Comparison of ENCODE assay signal across 8 mouse cellular contexts in genomic region chr7:44246055-44246983, GRCm38 (mm10). TPM values are rescaled to one million over a fixed set of nuclear protein-coding genes. Genes with fewer than 3 reads are reported as not detected.
DNase-seq lines count a peak whose midpoint lies in the region; ATAC-seq lines count a peak whose summit lies in the region.

TSS of gene 1700028J19Rik (minus strand) at chr7:44246695.
TSS of gene 2410002F23Rik (plus strand) at chr7:44246722.

- H3K9ac ChIP-seq in intestine, embryonic 14.5 days (ENCODE audit: low read length): peak within 1 kb of the TSS; percentile 98

- H3K36me3 ChIP-seq in intestine, embryonic 14.5 days (ENCODE audit: control insufficient read depth, insufficient read depth, low read length): peaks cover 34% of the 10 kb centered on the region

- no peaks in the 10 kb centered on the region for H3K27me3 ChIP-seq in intestine, embryonic 14.5 days (replicated peaks; ENCODE audit: control insufficient read depth, insufficient read depth, low read length)

- peak; percentile 86 for ATAC-seq in intestine, embryonic 14.5 days (replicated peaks; ENCODE audit: low FRiP score, low TSS enrichment, low read depth)

- H3K4me3 ChIP-seq in intestine, embryonic 14.5 days (ENCODE audit: low read depth, low read length): peak within 1 kb of the TSS; percentile 92

- peak within 1 kb of the TSS; percentile 93 for H3K27ac ChIP-seq in intestine, embryonic 14.5 days (ENCODE audit: low read depth)

- no peaks in the 10 kb centered on the region for H3K9me3 ChIP-seq in intestine, embryonic 14.5 days (ENCODE audit: control insufficient read depth, low read length)

- intact Hi-C loops in left cerebral cortex, postnatal 14 days (cut with DNase I): no loop called here

- under 1% methylated on average over 62 of the region's 62 CpGs for WGBS in intestine, embryonic 14.5 days

- peaks cover 18% of the 10 kb centered on the region for H3K4me1 ChIP-seq in intestine, embryonic 14.5 days (replicated peaks; ENCODE audit: control insufficient read depth, insufficient read depth, low read length)

- DNase-seq in adrenal gland, adult 18-20 months (ENCODE audit: low spot score in 2 of 2): peak; percentile 93
- peak; percentile 95 for DNase-seq in embryo, embryonic 11 days
- DNase-seq in gastrocnemius, postnatal 25 days: peak; percentile 86
- DNase-seq in intestine, embryonic 14.5 days (ENCODE audit: low spot score): peak; percentile 98
- DNase-seq in left cerebral cortex, postnatal 14 days (ENCODE audit: low spot score in 2 of 2): peak; percentile 90 to 92
- DNase-seq in mesoderm, embryonic 11.5 days (ENCODE audit: low read depth, low spot score): peak; percentile 93
- peak; percentile 83 to 86 for DNase-seq in right cerebral cortex, postnatal 36 days (ENCODE audit: low spot score in 2 of 2)
- peak; percentile 91 for DNase-seq in yolk sac, embryonic 10.5 days (ENCODE audit: low spot score)

- peak within 1 kb of the TSS; percentile 88 for H3K4me2 ChIP-seq in intestine, embryonic 14.5 days (ENCODE audit: low read length)

RNA-seq across cellular contexts. Expression of gene 1700028J19Rik, which starts in this region (rescaled TPM):
- total RNA-seq in adrenal gland, adult 18-20 months (2021): 1 to 10 TPM in 1 of 2 experiments, under 1 TPM in 1; 0.70 to 1.2 TPM
- total RNA-seq in gastrocnemius, postnatal 25 days (2021): under 1 TPM; 0.36 to 0.43 TPM
- 1.1 and 1.6 TPM in 2 replicates for polyA plus RNA-seq in intestine, embryonic 14.5 days (2014; fragmentation: Nextera tagmentation; extraction: Ambion mirVana)
- total RNA-seq in left cerebral cortex, postnatal 14 days (2021): 1 to 10 TPM; 1.5 to 2.0 TPM

RNA-seq across cellular contexts. Expression of gene 2410002F23Rik, which starts in this region (rescaled TPM):
- 100 to 1,000 TPM in 1 of 2 experiments, 10 to 100 TPM in 1; 65.0 to 100 TPM for total RNA-seq in adrenal gland, adult 18-20 months (2021)
- total RNA-seq in gastrocnemius, postnatal 25 days (2021): 1 to 10 TPM; 6.1 to 8.0 TPM
- polyA plus RNA-seq in intestine, embryonic 14.5 days (2014; fragmentation: Nextera tagmentation; extraction: Ambion mirVana): 124 and 129 TPM in 2 replicates
- 10 to 100 TPM; 88.7 to 94.1 TPM for total RNA-seq in left cerebral cortex, postnatal 14 days (2021)

Comparison
In these comparisons a context has a peak if more than half of its experiments do, and no peak if none do; other contexts are left out.
1. Peak in every context shown above with its lines: DNase-seq, ATAC-seq, H3K4me3 ChIP-seq and H3K27ac ChIP-seq.
2. RNA of gene 2410002F23Rik (total RNA-seq): 65.0 to 100 TPM in adrenal gland, adult 18-20 months and 88.7 to 94.1 TPM in left cerebral cortex, postnatal 14 days; 6.1 to 8.0 TPM in gastrocnemius, postnatal 25 days; every median in the first group is over 4 times any median in the second.